ENCODE assay signal across 8 mouse cellular contexts in genomic region chr17:85799865-85800356, GRCm38 (mm10).
DNase-seq lines count a peak whose midpoint lies in the region; ATAC-seq and TF ChIP-seq lines count a peak whose summit lies in the region.

No protein-coding gene starts in this region.

- TF ChIP-seq EP300 in liver, postnatal 0 days (IDR thresholded peaks at IDR 0.05; ENCODE audit: low read depth): no peak

- no peak overlapping the region for H3K27ac ChIP-seq in liver, embryonic 11.5 days (ENCODE audit: low read depth, low read length)
- no peak overlapping the region for H3K27ac ChIP-seq in liver, postnatal 0 days (ENCODE audit: low read depth)

- H3K9ac ChIP-seq in liver, embryonic 11.5 days (ENCODE audit: low read depth, low read length): peak overlapping the region; percentile 9; the same call in 1 of the 2 replicates
- H3K9ac ChIP-seq in liver, postnatal 0 days (replicated peaks): no peak overlapping the region

- H3K36me3 ChIP-seq in liver, embryonic 11.5 days (ENCODE audit: control insufficient read depth, insufficient read depth, low read length): no peaks in the 10 kb centered on the region
- H3K36me3 ChIP-seq in liver, postnatal 0 days (replicated peaks; ENCODE audit: insufficient read depth, low read length): no peaks in the 10 kb centered on the region

- peak overlapping the region; percentile 49 for H3K4me3 ChIP-seq in liver, embryonic 11.5 days (ENCODE audit: low read depth, low read length)
- peak overlapping the region; percentile 31 for H3K4me3 ChIP-seq in liver, postnatal 0 days (ENCODE audit: low read depth, low read length)

- peak overlapping the region; percentile 84 for H3K4me2 ChIP-seq in liver, embryonic 11.5 days
- H3K4me2 ChIP-seq in liver, postnatal 0 days (ENCODE audit: low read depth, low read length): peak overlapping the region; percentile 58

- peak; percentile 57 for DNase-seq in liver, embryonic 11.5 days (ENCODE audit: low spot score)
- no peak for DNase-seq in liver
- no peak for DNase-seq in liver, postnatal 0 days
- no peak for DNase-seq in layer of hippocampus, adult 11-12 months (ENCODE audit: low spot score)

- peaks cover 7% of the 10 kb centered on the region for H3K4me1 ChIP-seq in liver, embryonic 11.5 days (replicated peaks; ENCODE audit: control insufficient read depth, insufficient read depth, low read length)
- peaks cover 7% of the 10 kb centered on the region; the same call in 1 of the 2 replicates for H3K4me1 ChIP-seq in liver, postnatal 0 days (ENCODE audit: insufficient read depth)

- TF ChIP-seq CTCF in liver, postnatal 0 days (IDR thresholded peaks at IDR 0.05; ENCODE audit: low read depth): no peak

- H3K9me3 ChIP-seq in liver, embryonic 11.5 days (ENCODE audit: control insufficient read depth, low read length): no peaks in the 10 kb centered on the region
- H3K9me3 ChIP-seq in liver, postnatal 0 days (ENCODE audit: low read length): no peaks in the 10 kb centered on the region

- peaks cover 63% of the 10 kb centered on the region for H3K27me3 ChIP-seq in liver, embryonic 11.5 days (replicated peaks; ENCODE audit: control insufficient read depth, insufficient read depth, low read length)
- peaks cover 53% of the 10 kb centered on the region for H3K27me3 ChIP-seq in liver, postnatal 0 days (ENCODE audit: insufficient read depth, low read length)

- WGBS in liver, embryonic 11.5 days: 2% methylated on average over 34 of the region's 34 CpGs
- WGBS in liver, postnatal 0 days (ENCODE audit: insufficient replicate concordance): under 1% methylated on average over 33 of the region's 34 CpGs

- 0 out of 2 replicates have a peak, but pooled peaks have one; percentile 12 for ATAC-seq in liver, embryonic 11.5 days (replicated peaks; ENCODE audit: low FRiP score)
- ATAC-seq in common myeloid progenitor, adult 5-6 weeks (replicated peaks; ENCODE audit: low read depth, poor library complexity, severe bottlenecking): peak; percentile 34
- peak; percentile 39 to 52; a peak in 3 of 4 replicates for ATAC-seq in hematopoietic stem cell, adult 5-6 weeks (replicated peaks in 1 of 2; ENCODE audit: insufficient read depth in 1 of 2, low FRiP score in 2 of 2, low TSS enrichment in 1 of 2, low read depth in 1 of 2, poor library complexity in 2 of 2, severe bottlenecking in 2 of 2)
- ATAC-seq in liver, postnatal 0 days: no peak
- no peak for ATAC-seq in CD4-positive, CD25-positive, alpha-beta regulatory T cell, adult 4 months
- no peak for ATAC-seq in frontal cortex, adult (ENCODE audit: low TSS enrichment)

Comparison
In these comparisons a context has a peak if more than half of its experiments do, and no peak if none do; other contexts are left out.
1. ATAC-seq: peak in liver, embryonic 11.5 days (single experiment), common myeloid progenitor, adult 5-6 weeks (single experiment) and hematopoietic stem cell, adult 5-6 weeks (2 of 2); none in liver, postnatal 0 days (single experiment), CD4-positive, CD25-positive, alpha-beta regulatory T cell, adult 4 months (single experiment) and frontal cortex, adult (single experiment).